Mouse (Mus musculus) thymus, postnatal 36 days (tissue): ENCODE measurements around the gene Psg18.
"Not testable (repeated sequence)": the region's sequence is repeated elsewhere in the genome, so short reads cannot be mapped to it uniquely, and the experiment has no call there.

Experiments
- DNase-seq, 2 experiments: peaks; one replicate each; pipeline ENCODE4 v3.0.0; 2022; ENCODE audit warnings: mixed read lengths in 2 of 2

The Psg18 gene

DNA sequence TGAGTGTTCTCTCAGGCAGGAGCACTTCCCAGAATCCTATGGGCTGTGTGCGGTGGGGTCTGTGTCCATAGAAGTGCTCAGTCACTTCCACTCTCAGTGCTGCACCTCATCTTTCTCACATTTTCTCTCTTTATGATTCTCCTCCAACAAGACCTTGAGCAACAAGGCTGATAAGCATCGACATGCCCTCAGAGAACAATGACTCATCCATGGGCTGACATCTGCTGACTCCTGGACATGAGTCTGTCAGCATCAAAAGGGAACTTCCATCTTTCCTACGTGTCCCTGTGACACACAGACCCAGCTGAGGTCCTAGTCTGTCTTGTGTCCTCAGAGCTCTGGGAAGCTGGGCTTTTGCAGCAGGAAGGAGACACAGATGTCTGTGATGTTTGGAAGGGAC, at the start of gene Psg18:
Gene Psg18, minus strand, starts transcription at position 101 of the 400 bp plus-strand sequence.
- DNase-seq = not testable (repeated sequence)

DNA sequence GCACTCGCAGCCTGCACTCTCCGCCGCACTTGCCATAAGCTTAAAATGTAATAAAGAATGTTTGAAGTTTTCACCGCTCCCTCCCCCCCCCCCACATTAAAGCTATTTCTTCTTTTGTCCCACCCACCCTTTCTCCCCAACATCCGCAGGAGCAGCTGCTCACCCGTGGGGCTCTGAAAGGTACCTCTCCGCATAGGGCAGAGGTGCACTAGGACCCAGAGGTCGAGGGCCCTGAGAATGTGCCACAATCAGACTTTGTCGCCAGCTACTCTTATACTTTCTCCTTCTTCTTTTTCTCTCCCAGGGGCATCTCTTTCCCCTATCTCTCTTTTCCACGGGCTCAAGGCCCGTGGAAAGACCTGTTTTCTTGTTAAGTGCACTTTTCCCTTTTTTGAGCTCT, 48.6 kb upstream of the Psg18 start:
- DNase-seq = no peak

DNA sequence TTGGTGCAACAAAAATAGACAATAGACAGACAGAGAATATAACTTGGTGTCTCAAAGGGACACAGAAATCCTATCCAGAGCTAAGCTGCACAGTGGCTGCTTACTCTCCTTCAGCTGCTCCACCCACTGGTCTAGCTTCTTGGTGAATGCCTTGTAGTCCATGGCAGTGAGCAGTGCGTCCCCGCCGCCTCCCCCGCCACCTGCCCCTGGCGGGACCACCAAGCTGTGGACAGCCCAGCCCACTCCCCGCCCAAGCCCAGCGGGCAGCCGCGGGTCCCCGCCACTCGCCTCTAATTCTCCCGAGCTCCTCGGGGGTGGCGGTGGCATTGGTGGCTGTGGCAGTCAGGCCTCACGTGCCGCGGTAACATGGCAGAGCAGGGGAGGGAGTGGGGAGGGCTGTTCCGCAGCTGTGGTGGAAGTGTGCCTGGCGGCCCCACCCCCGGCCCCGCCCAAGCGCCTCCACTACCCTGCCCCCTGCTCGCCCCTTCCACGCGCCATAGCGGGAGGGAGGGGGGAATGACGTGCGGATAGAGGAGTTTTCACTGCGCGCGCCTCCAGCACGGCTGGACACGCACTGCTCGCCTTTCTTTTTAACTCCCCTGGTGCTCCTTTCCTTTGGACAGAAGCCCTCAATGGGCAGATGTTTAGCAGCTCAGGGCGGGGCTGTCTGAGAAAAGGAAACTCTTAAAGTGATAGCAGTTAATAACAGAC, 47.9 kb upstream of the Psg18 start:
- DNase-seq = no peak

DNA sequence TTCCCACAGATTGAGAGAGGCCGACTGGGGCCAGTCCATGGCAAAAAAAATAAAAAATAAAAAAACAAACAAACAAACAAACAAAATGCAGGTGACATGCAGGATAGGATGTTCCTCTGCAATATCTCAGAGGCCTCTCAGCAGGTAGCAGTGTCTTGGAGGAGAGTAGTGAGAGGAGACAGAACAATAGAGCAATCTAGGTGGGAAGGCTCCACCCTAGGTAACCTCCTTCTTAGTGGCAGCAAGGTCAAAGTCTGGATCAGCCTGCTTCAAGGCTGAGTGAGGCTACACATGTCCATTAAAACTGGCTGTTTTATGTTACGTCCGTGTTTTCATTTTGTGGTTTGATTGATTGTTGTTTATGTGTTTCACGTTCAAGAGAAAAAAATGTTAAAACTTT, 36.7 kb upstream of the Psg18 start:
- not testable (repeated sequence) for DNase-seq

DNA sequence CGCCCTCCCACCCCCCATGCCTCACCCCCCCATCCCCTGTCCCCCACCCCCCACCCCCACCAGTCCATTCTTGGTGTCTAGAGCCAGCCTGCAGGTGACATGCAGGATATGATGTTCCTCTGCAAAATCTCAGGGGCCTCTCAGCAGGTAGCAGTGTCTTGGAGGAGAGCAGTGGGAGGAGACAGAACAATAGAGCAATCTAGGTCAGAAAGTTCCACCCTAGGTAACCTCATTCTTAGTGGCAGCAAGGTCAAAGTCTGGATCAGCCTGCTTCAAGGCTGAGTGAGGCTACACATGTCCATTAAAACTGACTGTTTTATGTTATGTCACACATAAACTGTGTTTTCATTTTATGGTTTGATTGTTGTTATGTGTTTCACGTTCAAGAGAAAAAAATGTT, 23.5 kb upstream of the Psg18 start:
- no peak for DNase-seq

DNA sequence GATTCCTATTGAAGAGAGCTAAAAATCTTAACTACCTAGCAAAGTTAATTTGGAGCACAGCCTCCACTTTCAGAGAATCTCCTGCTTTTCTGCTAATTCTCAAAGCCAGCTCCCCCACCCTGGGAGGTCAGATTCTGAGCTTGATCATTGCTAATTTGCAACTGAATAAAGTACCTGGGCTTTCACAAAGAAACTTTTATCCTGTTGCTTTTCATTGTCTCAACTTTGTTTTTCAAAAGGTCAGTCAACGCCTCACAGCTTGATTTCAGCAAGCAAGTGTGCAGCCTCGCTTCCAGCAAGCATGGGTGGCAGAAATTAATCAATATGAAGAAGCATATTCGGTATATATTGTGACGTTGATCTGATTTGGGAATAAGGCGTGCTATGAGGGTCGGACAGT, 19.4 kb downstream of the Psg18 start:
- not testable (repeated sequence) for DNase-seq
